Mouse (Mus musculus) c-Kit-negative CD71-positive TER-119-positive erythroid progenitor cells, embryonic 14.5 days (primary cell): Measurements from ENCODE around the gene Xrn2.
A peak's percentile ranks its signal among the peaks of the same experiment; 100 is the strongest.
"Not testable (repeated sequence)": the region's sequence is repeated elsewhere in the genome, so short reads cannot be mapped to it uniquely, and the experiment has no call there.

Experiments
- DNase-seq: peaks from one replicate; pipeline ENCODE4 v3.0.0-alpha.2; 2013; ENCODE audit warnings: low read depth, low spot score

Gene Xrn2

DNA sequence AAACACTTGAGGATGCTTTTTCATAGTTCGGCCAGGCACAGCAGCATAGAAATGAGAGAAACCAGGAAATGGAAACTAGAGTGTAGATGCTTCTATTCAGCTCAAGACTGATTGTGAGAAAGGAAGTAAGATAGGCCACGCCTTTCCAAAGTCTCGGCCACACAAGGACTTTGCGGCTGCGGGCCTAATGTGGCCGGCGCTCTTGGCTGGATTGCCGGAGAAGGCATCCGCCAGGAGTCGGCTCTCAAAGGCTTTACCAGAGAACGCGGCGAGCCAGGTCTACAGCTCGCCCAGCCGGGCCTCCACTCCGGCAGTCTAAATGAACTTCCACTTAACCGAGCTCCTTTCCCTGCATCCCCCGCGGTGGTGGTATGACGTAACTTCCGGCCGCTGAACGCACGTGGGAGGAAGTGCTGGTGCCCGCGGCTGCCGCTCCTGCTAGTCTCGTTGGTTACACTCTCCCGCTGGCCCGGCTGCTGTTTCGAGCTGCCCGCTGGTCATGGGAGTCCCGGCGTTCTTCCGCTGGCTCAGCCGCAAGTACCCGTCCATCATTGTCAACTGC, at the start of gene Xrn2:
TSS of gene Xrn2 (plus strand) at position 374 of the 562 bp plus-strand sequence.
- peak; percentile 82 for DNase-seq

DNA sequence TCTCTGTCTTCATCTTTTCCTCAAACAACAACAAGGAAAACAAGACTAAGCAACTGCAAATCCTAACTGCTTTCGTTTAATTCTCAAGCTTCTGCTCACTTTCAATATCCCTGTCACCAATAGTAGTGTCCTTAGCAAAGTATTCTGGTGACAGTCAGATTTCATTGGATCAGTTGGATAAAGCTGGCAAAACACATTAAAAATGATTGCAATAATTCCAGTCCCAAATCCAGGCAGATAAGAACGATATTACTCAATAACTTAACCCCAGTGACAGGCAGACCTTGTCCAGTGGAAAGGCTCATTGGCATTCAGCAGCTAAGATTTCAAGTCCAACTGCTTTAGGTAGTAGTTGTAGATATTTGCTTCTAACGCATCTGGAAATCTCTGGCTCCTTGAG, 37.8 kb upstream of the Xrn2 start:
- DNase-seq, result no peak

DNA sequence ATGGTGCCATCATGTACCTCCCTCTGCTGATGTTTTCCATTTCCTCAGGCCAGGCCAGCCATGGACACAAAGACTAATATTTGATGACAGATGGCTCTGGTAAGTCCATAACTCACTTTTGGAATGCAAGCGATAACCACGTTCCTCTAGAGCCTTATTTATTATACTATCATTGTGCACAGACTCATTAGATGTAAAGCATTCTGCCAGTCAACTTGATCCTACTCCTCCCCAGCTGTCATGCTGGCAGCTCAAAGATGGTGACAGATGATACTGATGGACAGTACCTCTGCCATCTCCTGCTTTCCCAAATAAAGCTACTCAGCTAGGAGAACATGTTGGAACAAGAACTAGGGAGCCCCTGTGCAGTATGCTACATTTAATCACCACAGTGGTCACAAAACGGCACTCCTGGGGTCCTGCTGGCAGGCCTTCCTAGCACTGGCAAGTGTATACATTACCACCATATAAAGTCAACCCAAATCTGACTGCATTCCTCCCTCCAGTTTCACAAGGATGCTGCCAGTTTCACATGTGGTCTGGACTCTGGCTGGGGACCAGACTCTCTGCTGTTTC, 37.3 kb upstream of the Xrn2 start:
- DNase-seq, result no peak

DNA sequence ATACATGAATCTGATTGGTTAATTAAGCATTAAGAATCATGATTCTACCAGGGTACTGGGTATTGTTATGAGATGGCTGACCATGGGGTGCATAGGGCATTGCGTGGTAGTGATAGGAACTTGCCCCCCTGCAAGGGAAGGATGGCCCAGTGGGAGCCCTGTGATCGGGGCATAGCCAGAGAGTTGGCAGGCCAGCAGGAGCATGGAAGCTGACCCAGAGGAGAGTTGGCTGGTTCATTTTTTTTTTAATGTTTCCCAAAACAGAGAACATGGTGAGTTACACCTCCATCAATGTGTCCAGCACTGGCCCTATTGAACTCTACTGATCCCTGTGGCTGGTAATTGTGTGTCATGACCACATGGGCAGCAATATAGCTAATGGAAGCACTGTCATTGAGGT, 30.0 kb upstream of the Xrn2 start:
- no peak for DNase-seq

DNA sequence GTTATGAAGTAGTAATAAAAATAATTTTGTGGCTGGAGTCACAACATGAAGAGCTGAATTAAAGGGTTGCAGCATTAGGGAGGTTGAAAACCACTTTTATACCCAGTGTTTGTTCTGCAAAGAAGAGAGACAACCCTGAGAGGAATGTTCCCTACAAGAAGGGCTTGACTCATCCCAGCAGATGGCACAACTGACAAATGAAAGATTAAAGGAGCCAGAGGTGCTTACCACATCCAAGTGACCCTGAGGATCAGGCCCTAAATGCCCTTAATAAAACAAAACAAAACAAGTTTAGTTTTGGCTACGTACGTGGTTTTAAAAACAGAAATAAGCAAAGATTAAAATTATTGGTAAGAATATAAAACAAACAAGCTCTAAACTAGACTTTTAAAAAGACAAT, 28.0 kb upstream of the Xrn2 start:
- DNase-seq, result no peak

DNA sequence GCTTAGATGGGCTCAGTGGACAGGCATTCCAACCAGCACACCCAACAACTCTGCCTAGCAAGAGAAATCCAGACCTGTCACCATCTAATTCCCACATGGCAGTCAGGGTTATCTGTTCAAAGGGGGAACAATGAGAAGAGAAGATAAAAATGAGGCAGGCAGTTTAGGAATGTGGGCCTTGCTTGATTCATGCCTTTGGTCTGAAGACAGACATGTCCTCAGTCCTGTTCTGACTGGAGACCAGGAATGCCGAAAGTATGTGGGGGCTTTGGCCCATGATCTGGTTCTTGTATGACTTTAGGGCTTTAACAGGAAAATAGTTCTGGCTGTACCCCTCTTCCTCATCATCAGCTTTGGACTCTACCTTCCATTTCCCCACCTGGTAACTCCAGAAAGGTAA, 27.0 kb upstream of the Xrn2 start:
- no peak for DNase-seq

DNA sequence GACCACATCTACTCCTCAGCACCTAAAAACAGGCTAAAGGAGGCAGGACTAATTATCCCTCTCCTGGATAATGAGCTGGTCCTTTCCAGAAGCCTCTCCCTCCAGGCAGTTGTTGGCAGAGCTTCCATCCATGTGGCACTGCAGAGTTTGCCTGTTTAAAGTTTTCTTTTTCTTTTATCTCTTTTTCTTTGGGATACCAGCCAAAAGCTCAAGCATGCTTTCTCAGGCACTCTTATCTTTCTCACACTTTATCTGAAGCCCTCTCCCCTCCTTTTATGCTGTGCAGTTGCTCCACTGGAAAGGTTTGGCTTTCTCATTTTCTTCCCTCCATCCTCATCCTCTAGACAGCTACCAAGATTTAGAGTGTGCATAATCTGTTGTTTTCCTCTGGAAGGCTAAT, 26.4 kb upstream of the Xrn2 start:
- DNase-seq, result no peak

DNA sequence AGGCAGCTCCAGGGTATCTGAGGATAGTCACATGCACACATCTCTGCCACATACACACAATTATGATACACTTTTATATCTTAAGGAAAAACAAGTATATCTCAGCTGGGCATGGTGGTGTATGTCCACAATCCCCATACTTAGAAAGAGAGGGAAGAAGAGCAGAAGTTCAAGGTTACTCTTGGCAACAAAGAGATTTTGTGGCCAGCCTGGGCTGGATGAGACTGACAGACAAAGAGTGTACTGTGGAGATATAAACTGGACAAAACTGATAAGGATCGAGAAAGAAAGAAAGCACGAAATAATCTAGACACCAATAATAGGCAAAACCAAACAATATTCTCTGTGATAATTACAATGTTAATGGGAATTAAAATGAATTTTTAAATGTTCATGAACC, 5.5 kb upstream of the Xrn2 start:
- DNase-seq, result no peak

DNA sequence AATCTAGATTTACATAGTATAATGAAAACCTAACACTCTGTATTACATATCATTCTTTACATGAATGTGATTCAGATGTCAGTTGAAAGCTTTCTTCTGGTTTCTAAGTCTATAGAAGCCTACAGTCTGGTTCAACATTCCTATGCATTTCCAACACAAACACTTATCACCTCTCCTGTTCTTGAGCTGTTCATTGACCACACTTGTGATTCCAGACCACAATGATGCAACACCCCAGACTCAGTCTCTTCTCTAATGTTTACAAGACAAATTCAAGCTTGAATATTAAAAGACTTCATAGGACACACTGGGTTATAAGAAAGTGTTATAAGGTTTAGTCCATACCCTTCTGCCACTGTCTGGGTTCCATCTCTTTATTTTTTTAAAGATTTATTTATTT, 3.7 kb upstream of the Xrn2 start:
- no peak for DNase-seq

DNA sequence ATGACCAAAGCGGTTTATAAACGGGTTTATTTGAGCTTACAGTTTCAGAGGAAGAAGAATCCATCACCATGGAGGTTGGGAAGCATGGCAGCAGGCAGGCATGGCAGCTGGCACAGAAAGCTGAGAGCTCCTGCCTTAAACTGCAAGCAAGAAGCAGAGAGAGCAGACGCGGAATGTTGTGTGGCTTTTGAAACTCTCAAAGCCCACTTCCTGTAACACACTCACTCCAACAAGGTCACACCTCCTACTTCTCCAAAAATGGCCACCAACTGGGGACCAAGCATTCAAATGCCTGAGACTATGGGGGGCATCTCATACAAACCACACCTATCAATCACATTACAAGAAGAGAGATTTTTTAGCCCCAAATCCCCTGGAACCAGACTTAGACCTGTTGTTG, 2.7 kb upstream of the Xrn2 start:
- no peak for DNase-seq

DNA sequence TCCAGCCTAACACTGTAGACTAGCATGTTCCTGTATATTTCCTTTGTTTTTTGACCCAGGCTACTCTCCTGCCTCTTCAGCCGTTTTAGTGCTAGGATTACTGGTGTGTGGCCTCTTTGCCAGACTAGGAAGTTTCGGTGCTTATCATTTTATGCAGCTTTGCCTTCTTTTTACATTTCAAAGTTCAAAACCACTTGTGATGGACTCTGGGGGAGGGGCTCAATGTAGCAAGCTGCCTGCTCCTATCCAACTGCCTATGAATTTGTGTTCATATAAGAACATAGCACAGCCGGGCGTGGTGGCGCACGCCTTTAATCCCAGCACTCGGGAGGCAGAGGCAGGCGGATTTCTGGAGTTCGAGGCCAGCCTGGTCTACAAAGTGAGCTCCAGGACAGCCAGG, 1.8 kb upstream of the Xrn2 start:
- no peak for DNase-seq

DNA sequence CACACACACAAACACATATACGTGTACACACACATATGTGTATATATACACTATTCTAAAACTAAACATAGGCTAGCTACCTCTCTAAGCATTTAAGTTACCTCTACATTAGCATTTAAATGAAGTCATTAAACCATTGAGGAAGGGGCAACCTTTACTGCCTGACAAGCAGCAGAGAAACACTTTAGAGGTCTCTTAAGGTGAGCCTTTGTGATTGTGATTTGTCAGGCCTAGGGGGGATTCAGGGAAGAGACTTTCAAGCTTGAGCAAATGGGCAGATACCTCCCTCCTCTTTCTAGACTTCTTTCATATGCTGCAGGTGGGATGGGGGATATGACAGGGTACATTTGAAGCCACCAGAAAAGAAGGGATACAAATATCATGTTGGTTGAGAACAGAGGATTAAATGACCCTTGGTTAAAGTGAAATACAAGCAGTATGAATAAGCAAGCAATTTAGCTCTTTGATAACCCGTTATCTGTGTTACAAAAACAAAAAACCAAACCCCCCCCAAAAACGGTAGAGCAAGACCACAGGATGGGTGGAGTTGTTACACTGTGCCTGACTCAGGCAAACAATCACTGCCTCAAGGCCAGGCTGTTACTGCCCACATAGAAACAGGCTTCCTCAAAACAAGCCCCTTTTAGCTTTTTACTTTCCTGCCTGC, 1.2 kb upstream of the Xrn2 start:
- DNase-seq, result no peak

DNA sequence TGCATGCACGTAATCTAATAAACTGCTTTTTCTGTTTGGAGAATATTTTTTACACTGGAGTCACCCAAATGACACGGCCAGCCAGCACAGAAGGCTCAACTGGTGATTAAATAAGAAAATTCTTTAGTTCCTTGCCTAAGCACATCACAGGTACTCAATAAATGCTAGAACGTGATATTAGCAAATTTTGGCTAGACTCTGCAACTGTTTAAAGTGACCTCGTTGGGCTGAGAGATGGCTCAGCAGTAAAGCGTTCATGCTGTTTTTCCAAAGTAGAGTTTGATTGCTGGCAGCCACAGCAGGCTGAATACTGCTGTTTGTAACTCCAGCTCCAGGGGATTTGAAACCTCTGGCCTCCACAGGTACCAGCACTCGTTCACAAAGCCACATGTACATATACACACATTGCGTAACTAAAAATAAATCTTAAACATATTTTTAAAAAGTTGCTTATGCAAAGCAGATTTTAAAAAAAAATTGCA, 614 bp upstream of the Xrn2 start:
- DNase-seq, result no peak

DNA sequence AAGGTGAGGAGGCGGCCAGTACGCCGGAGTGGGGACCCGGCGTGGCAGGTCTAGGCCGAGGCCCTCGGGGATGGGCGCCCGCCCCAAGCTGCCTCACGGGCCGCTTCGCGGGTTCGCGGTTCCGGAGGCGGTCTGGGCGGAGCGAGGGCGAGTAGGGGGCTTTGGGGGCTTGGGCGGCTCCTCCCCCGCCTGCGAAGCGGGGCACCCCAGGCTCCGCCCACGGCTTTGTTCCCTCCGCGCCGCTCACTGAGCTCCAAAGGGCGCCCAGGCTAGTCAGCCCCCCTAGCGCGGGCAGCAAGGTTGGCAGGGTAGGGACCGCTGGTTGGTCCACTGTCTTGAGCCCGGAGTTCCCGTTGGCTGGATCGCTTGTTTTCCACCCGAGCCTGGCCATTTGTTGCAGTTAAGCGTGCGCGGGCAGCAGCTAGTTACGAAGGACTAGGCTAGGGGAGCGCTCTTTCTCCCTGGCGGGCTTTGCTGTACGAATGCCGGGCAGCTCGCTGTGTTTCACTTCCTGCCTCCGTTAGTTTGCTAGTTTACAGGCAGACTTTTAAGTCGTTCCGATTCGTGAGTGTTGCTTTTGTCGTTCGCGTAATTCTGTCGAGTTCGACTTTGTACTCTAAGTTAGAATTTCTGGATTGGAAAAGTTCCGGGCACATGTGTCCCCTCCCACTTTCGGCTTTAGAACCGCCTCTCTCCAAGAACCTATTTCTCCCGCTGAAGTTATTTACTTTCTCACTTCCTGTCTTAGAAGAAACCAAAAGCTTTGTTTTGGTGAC, 586 bp downstream of the Xrn2 start:
- peak; percentile 26 for DNase-seq

DNA sequence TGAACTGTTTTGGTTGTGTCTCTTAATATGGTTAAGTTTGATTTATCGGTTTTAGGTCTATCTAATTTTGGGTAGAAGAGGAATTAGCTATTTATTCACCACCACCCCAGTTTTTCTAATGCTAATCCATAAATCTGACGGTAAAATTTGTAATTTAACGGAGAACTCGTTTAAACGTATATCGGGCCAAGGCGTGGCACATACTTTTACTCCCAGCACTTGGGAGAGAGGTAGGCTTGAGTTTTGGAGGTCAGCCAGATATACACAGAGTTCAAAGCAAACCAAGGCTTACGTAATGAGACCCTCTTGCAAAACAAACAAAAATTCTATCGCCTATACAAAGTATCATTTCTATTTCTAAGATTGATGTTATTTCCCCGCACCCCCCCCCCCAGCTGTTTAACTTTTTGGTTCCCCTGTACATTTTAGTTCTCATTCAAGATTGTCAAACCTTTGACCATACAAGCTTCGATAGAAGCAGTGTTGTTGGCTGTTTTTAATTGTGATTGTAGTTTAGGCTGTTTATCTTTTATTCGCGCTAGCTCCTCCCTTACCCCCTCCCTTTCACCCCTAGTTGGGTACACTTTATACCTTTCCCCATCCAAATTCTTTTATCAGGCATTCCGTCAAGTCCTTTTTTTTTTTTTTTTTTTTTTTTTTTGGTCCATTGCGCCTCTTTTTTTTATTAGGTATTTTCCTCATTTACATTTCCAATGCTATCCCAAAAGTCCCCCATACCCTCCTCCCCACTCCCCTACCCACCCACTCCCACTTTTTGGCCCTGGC, 1.5 kb downstream of the Xrn2 start:
- DNase-seq, result no peak

DNA sequence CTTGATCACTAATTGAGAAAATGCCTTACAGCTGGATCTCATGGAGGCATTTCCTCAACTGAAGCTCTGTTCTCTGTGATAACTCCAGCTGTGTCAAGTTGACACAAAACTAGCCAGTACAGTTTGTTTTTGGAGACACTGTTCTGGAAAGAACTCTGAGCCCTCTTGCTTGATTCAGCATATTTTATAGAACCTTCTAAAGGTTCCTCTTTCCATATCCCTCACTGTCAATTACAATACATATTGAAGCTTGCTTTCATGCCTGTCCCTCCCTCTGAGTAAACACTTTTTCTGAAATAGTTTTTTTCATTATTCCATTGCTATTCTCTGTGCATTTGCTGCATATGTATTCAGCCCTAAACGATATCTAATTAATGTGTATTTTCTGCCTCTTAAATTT, 9.2 kb downstream of the Xrn2 start:
- not testable (repeated sequence) for DNase-seq

DNA sequence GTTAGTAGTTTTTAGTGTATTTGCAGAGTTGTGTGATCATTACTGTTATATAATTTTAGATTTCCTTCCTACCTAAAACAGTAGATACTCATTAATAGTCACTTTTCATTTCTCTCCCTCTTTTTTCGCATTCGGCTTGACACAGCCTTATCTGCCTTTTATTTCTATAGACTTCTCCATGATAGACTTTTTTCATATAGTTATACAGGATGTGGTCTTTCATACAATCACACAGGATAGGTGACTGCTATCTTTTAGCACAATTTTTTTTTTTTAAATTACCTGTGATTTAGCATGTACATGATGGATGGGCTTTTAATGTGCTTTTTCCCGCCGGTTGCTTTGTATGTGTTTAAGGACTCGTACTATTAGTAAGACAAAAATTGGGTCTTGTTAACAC, 10.3 kb downstream of the Xrn2 start:
- no peak for DNase-seq

DNA sequence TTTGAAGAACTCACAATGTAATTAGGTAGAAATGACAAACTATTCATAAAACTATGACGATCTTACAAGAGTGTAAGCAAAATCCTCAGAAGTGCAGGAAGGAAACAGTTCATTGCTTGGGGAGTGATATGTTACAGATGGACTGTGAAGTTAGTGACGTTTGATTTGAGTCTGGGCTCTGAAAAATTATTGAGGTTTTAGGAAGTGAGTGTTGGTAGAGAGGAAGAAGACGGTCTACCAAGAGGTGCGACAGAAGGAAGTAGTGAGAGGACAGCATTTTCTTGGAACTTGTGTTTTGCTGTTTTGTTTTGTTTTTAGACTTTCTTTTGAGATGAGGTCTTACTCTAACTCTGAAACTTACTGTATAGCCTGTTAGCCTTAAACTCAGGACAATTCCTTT, 10.8 kb downstream of the Xrn2 start:
- DNase-seq, result no peak

DNA sequence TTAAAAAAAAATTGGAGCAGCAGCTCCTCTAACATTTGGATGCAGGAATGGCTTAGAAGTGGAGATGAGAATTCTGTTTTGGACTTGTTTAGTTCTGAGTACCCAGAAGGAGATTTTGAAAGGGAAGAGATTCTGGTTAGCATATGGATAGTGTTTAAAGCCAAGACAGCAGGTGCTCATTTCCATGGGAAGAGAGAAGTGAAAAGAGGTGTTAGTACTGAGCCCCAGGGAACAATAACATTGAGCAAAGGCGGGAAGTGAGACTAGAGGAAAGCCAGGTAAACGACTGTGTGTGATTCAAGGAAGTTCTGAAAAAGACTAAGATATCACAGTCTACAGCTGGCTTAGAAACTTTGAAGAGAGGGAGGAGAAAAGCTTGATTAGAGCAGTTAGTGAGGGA, 20.3 kb downstream of the Xrn2 start:
- DNase-seq, result no peak

DNA sequence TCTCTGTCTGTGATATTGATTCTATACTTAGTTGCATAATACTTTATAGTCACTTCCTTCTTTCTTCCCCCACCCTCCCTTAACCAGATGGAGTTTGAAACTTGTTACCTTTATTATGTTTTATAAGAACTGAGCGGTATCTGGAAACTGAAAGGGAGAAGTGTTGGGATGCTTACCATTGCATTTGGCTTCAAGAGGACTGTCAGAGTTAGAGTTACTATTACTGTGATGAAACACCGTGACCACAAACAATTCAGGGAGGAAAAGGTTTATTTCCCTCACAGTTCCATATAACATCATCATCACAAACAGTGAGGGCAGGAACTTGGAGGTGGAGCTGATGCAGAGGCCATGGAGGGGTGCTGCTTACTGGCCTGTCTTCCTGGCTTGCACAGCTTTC, 23.1 kb downstream of the Xrn2 start:
- DNase-seq, result no peak

DNA sequence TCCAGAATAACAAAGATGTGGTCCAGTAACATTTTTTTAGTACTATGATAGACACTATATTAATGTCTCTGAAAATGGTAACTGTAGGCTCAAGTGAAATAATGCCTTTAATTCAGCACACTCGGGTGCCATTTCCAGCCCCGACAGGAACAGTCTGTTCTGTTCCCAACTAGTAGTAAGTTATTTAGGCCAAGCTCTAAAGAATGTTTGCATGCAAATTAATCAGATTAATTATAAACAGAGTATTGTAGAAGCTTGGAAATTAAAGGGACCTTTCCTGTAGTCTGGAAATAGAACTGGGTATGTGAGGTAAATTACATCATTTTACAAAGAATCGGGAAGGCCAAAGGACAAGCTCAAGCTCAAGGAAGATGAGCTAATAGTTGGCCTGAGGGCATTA, 34.3 kb downstream of the Xrn2 start:
- DNase-seq, result no peak
